Mouse (Mus musculus): ENCODE results near the gene Foxf1. TPM values are rescaled to one million over a fixed set of nuclear protein-coding genes. Genes with fewer than 3 reads are reported as not detected.
A peak's percentile ranks its signal among the peaks of the same experiment; 100 is the strongest.

Gene Foxf1
- polyA plus RNA-seq, 1 experiment from 2014 or later: 1.2 TPM

DNA sequence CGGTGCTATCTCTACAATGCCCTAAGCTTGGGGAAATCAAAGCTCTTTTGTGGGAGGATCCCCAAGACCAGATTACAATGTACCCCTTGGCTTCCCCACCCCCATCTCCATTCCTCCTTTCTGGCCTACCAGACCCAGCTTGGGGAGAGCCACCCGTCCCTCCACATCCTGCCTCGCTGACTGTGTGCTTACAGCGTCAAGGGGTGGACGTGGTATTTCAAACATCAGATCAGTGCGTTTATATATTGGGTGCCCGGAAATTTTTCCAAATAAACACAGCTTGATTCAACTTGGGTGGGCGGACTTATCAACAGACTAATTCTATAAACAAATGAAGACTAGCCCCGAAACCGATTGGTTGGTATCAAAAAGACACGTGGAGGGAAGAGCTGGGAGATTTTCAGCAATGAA lies 43.1 kb downstream of the Foxf1 start:
- WGBS: 5% methylated on average over 11 of the region's 11 CpGs
- no peak overlapping the region for H3K4me3 ChIP-seq
- ATAC-seq (ENCODE audit: low read depth): no peak
- no peaks in the 10 kb centered on the region for H3K36me3 ChIP-seq
- H3K4me2 ChIP-seq: no peak overlapping the region; the same call in 1 of the 2 replicates
- H3K4me1 ChIP-seq (replicated peaks): peaks cover 30% of the 10 kb centered on the region
- peaks cover 99% of the 10 kb centered on the region for H3K27me3 ChIP-seq
- H3K9ac ChIP-seq: no peak overlapping the region
- H3K27ac ChIP-seq (replicated peaks): no peak overlapping the region
- H3K9me3 ChIP-seq: no peaks in the 10 kb centered on the region

DNA sequence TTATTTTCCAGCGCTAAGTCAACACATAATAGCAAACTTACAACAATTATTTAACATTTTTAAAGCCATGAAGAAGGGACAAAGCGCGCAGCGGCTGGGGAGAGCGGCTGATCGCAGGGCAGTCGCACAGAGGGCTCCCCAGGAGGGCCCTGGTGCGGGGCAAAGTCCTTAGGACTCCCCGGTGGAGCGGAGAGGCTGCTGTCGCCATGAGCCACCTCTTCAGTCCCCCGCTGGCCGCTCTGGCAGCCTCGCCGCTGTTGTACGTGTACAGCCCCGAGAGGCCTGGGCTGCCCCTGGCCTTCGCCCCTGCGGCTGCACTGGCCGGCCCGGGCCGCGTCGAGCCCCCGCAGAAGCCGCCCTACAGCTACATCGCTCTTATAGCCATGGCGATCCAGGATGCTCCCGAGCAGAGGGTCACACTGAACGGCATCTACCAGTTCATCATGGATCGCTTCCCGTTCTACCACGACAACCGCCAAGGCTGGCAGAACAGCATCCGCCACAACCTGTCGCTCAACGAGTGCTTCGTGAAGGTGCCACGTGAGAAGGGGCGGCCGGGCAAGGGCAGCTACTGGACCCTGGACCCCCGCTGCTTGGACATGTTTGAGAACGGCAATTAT lies 43.7 kb downstream of the Foxf1 start, which contains the start of gene Foxl1:
Gene Foxl1 (plus strand): TSS at position 185 of the 620 bp plus-strand sequence.
- Histone ChIP-seq H3K27ac (replicated peaks) (no peak within 1 kb of the TSS), H3K4me1 (replicated peaks) (peaks cover 30% of the 10 kb centered on the region), H3K9ac (0 out of 2 replicates have a peak within 1 kb of the TSS, but pooled peaks have one; percentile 31), H3K36me3 (no peaks in the 10 kb centered on the region), H3K4me3 (peak within 1 kb of the TSS; percentile 9; the same call in 1 of the 2 replicates), H3K9me3 (no peaks in the 10 kb centered on the region), H3K4me2 (peak within 1 kb of the TSS; percentile 36), H3K27me3 (peaks cover 99% of the 10 kb centered on the region)
- ATAC-seq (ENCODE audit: low read depth): no peak
- under 1% methylated on average over 43 of the region's 43 CpGs for WGBS

DNA sequence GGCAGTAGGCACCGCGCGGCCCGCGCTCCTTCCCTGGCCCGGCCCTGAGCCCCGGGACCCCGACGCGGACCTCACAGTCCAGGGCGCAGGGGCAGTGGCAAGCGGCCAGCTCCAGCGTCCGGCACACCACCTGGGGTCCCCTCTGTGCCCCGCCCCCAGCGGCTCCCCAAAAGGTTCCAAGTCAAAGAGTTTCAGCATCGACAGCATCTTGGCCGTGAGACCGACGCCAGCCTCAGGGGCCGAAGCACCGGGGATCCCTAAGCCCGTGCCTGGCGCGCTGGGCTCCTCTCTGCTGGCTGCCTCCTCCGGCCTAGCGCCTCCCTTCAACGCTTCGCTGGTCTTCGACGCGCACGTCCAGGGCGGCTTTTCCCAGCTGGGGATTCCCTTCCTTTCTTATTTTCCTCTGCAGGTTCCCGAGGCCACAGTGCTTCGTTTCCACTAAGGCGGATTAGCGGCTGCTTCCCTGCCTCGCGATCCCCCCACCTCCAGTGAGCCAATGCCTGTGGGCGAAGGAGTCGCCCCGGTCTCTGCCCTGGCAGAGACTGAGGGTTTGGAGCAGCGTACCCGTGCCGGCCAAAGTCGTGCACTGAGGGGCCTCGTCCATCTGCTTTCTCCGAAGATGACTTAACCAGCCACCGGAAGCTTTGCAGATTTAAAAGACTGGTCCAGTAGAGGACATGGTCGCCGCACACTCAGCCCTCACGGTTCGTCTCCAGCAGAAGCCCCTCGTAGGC lies 44.5 kb downstream of the Foxf1 start:
- ATAC-seq (ENCODE audit: low read depth): no peak
- Histone ChIP-seq H3K4me3 (peak overlapping the region; percentile 9; the same call in 1 of the 2 replicates), H3K9me3 (no peaks in the 10 kb centered on the region), H3K27me3 (peaks cover 96% of the 10 kb centered on the region), H3K9ac (no peak overlapping the region), H3K27ac (replicated peaks) (no peak overlapping the region), H3K36me3 (no peaks in the 10 kb centered on the region), H3K4me1 (replicated peaks) (peaks cover 30% of the 10 kb centered on the region), H3K4me2 (peak overlapping the region; percentile 36)
- WGBS: 1% methylated on average over 55 of the region's 55 CpGs

DNA sequence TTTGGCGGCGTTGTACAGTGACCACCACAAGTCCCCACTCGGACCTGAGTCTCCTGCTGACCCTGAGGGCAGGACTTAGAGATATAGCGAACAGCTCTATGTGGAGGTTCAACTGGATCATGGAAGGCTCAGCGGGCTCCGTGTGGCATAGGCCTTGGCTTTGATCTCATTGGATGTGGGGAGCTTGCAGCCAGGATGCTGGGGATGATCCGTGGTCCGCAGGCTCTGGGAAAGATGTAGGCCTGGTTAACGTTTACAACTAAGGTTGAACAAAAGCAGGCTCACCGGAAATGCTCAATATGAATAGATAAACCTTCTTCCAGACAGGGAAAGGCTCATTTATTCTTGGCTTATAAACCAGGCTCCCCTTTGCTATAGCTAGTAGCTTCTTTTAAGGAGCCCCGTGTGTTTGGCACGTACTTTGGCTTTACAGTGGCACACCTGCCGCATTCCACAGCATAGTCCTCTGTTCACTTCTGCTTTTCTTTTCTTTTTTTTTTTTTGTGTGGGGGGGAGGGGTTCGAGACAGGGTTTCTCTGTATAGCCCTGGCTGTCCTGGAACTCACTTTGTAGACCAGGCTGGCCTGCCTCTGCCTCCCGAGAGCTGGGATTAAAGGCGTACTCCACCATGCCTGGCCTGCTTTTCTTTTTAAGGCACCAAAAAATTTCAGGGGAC lies 45.2 kb downstream of the Foxf1 start:
- Histone ChIP-seq H3K4me3 (no peak overlapping the region), H3K4me1 (replicated peaks) (peaks cover 30% of the 10 kb centered on the region), H3K27me3 (peaks cover 91% of the 10 kb centered on the region), H3K27ac (replicated peaks) (no peak overlapping the region), H3K9ac (no peak overlapping the region), H3K4me2 (0 out of 2 replicates have a peak overlapping the region, but pooled peaks have one; percentile 36), H3K36me3 (no peaks in the 10 kb centered on the region), H3K9me3 (no peaks in the 10 kb centered on the region)
- ATAC-seq (ENCODE audit: low read depth): no peak
- WGBS: 13% methylated on average over 16 of the region's 16 CpGs

DNA sequence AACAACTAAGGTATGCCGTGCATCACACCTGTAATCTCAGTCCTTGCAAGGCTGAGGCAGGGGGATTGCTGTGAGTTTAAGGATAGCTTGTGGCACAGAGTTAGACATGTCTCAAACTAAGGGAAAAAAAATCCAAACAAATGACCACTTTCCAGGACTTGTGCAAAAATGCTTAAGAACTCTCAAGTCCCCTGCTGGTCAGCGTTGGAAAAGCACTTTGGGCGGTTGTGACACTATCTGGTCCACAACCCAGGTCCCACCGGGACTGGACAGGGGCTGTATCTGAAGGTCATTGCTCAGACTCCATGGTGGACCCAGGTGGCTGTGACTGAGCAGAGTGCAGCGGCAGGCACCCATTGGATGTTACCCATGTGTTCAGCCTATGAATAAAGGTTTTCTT lies 46.3 kb downstream of the Foxf1 start:
- no peak overlapping the region for H3K27ac ChIP-seq (replicated peaks)
- H3K9me3 ChIP-seq: no peaks in the 10 kb centered on the region
- H3K4me1 ChIP-seq (replicated peaks): peaks cover 21% of the 10 kb centered on the region
- no peaks in the 10 kb centered on the region for H3K36me3 ChIP-seq
- no peak overlapping the region for H3K4me3 ChIP-seq
- no peak overlapping the region for H3K9ac ChIP-seq
- no peak for ATAC-seq (ENCODE audit: low read depth)
- WGBS: 36% methylated on average over 5 of the region's 5 CpGs
- peaks cover 87% of the 10 kb centered on the region for H3K27me3 ChIP-seq
- no peak overlapping the region for H3K4me2 ChIP-seq

DNA sequence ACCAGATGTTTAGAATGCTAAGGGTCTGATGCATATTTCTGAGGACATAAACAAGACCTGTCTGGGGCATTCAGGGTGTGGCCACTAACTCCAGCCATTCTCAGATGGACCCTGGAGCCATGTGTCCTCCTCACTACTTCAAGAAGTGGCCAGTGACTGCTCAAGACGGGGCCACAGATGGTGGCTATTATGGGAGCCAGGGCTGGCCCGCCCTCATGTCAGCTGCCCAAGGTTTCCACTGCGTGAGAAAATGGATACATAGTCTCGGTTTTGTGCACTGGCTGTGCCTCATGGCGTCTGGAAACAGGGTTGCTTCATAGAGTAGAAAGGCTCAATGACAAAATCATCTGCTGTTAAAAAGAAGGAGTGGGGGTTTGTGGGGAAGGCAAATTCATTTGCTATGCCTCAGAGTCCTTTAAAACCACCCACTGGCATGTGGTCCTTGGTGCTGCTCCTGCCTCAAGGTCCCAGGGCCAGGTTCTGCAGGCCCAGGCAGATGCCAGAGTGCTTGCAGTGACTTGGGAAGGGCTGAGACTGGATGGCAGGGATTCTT lies 48.9 kb downstream of the Foxf1 start:
- ATAC-seq (ENCODE audit: low read depth): no peak
- H3K36me3 ChIP-seq: no peaks in the 10 kb centered on the region

DNA sequence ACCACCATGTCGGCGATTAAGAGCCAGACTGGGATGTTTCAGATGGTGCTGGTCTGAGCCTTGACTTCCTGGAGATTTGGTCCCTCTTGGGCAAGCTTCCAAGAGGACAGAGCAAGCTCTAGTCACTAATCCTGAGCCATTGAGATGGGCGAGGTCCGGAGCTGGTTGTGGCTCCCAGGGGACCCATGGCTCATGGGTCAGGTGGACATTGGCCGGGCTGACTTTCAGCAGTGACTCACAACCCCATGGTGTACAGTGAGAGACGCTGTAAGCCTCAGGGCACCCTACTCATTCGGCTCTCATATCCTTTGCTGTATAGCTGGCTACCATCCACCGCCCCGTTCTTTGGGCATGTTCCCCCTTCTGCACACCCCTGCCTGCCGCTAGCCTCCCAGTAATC lies 49.9 kb downstream of the Foxf1 start:
- H3K4me2 ChIP-seq: no peak overlapping the region
- no peak overlapping the region for H3K4me3 ChIP-seq
- H3K27ac ChIP-seq (replicated peaks): no peak overlapping the region
- no peak for ATAC-seq (ENCODE audit: low read depth)
- H3K27me3 ChIP-seq: peaks cover 55% of the 10 kb centered on the region
- peaks cover 10% of the 10 kb centered on the region for H3K9me3 ChIP-seq
- peaks cover under 1% of the 10 kb centered on the region; the same call in 1 of the 2 replicates for H3K4me1 ChIP-seq (replicated peaks)
- 86% methylated on average over 10 of the region's 10 CpGs for WGBS
- no peaks in the 10 kb centered on the region for H3K36me3 ChIP-seq
- no peak overlapping the region for H3K9ac ChIP-seq

More for the DNA sequence above, 48.9 kb downstream of the Foxf1 start:
- no peak overlapping the region for H3K27ac ChIP-seq (replicated peaks)
- no peak overlapping the region for H3K4me3 ChIP-seq
- 68% methylated on average over 5 of the region's 5 CpGs for WGBS
- peaks cover 12% of the 10 kb centered on the region for H3K4me1 ChIP-seq (replicated peaks)
- H3K4me2 ChIP-seq: no peak overlapping the region
- peaks cover 9% of the 10 kb centered on the region for H3K9me3 ChIP-seq
- no peak overlapping the region for H3K9ac ChIP-seq
- peaks cover 65% of the 10 kb centered on the region for H3K27me3 ChIP-seq

DNA sequence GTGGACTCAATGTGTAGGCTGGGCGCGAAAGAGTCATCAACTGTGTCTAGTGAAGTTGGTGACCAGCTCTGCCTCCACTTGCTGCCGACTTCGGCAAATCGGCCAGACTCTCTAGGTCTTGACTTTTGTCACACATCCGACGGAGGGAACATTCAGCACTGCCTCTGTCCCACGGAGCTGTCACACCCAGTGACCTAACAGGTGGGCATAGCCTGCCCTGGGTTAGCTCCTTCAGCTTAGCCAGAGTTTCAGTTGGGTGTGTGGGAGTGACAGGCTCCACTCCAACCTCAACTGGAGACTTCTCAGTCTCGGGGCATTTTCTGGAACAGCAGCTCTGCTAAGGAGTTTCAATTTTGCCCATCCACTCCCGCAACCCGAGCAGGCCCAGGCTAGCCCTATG lies 50.3 kb downstream of the Foxf1 start:
- Histone ChIP-seq H3K4me3 (no peak overlapping the region), H3K4me1 (replicated peaks) (no peaks in the 10 kb centered on the region), H3K27me3 (peaks cover 50% of the 10 kb centered on the region), H3K27ac (replicated peaks) (no peak overlapping the region), H3K36me3 (no peaks in the 10 kb centered on the region), H3K9ac (no peak overlapping the region), H3K4me2 (no peak overlapping the region), H3K9me3 (peaks cover 10% of the 10 kb centered on the region)
- WGBS: 88% methylated on average over 11 of the region's 11 CpGs
- ATAC-seq (ENCODE audit: low read depth): no peak

DNA sequence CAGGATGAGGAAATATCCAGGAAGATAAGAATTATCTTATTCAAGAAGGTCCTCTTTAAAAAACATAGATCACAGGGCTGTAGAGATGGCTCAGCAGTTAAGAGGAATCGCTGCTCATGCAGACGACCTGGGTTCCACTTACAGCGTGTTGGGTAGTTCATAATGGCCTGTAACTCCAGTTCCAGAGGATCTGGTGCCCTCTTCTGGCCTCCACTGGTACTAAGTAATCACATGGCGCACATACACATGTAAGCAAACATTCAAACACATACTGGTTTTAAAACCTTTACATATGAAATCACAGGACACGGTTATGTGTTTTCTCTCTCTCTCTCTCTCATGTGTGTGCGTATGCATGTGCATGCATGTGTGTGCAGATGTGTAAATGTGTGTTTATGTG lies 52.7 kb downstream of the Foxf1 start:
- ATAC-seq (ENCODE audit: low read depth): no peak
- peaks cover 10% of the 10 kb centered on the region for H3K9me3 ChIP-seq
- H3K9ac ChIP-seq: no peak overlapping the region
- 95% methylated on average over 6 of the region's 6 CpGs for WGBS
- H3K36me3 ChIP-seq: no peaks in the 10 kb centered on the region
- H3K4me1 ChIP-seq (replicated peaks): no peaks in the 10 kb centered on the region
- H3K4me3 ChIP-seq: no peak overlapping the region
- peaks cover 36% of the 10 kb centered on the region for H3K27me3 ChIP-seq
- H3K27ac ChIP-seq (replicated peaks): no peak overlapping the region
- no peak overlapping the region for H3K4me2 ChIP-seq

Small RNA genes lying within 50 kb of the gene (microRNA-seq; reads per million reads assigned to microRNA genes)
- not detected for gene Gm27530

Other genes starting within 250 kb of the Foxf1 start
- 50.6 and 53.8 TPM in 2 replicates for gene Mthfsd, start 24.0 kb downstream of the Foxf1 start, polyA plus RNA-seq (2015; fragmentation: Nextera tagmentation; extraction: Ambion mirVana)
- 6.5 and 7.6 TPM in 2 replicates for gene Foxc2, start 31.8 kb downstream of the Foxf1 start, polyA plus RNA-seq (2015; fragmentation: Nextera tagmentation; extraction: Ambion mirVana)
- gene Foxl1, start 43.6 kb downstream of the Foxf1 start, polyA plus RNA-seq (2015; fragmentation: Nextera tagmentation; extraction: Ambion mirVana): 0.70 and 0.84 TPM in 2 replicates